Mouse (Mus musculus): Measurements from ENCODE around the gene Mettl5.

Gene Mettl5

DNA sequence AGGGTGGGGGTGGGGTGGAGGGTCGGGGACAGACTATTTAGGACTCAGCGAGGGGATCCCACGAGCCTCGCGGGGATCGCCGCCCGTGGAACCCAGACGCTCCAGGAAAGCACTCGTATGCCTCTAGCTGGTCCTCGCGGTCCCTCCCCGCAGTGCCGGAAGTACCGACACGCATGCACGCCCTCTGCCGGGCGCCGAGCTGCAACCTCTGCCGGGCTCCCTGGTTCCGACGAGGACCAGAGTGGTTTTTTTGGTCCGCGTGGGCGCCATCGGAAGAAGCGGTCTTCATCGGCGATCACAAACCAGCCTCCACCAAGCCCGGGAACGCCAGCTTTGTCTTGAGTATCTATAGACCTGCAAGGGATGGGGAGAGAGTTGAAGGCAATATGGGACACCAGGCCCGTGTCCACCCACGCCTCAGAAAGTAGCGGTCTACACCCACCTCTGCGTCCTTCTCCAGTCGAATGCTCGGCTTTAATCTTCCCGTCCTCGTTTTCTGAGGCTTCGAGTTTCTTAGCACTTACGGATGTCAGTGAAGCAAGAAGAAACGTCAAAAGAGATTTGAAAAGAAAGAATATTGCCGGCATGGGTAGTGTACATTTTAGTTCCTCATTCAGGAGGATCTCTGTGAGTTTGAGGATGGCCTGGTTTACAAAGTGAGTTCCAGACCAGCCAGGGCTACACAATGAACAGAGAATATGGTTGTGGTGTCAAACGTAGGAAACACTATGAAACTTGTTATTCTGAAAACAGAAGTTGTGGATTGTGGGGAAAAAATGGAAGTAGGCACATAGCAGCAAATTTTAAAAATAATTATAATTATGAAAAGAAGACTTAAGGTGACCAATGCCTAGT is at the start of gene Mettl5:
Gene Mettl5 (minus strand): TSS at position 165 of the 855 bp plus-strand sequence.
- CTCF ChIA-PET: no interaction called here

GRCm38 (mm10) chr2:69924943-69925342 is 39.5 kb upstream of the Mettl5 start:
- CTCF ChIA-PET: no interaction called here

- CTCF ChIA-PET: no interaction called here
These were observed 31.9 kb upstream of the Mettl5 start for GRCm38 (mm10) chr2:69917301-69917700.

DNA sequence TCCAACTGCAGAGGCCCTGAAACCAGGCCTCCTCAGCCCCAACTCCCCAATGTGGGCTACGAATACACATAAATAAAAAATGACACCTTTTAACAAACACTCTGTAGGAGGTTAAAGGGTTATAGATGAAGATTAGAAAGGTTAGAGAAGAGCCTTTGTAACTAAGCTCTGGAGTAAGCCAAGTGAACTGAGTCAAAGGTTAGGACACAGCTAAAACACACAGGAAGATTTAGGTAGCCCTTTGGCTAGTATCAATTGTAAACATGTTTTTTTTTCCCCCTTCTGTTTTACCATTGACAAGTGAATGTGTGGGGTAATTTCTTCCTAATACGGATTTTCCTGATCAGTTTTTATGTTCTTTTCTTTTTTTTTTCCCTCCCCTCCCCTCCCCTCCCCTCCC is 27.4 kb upstream of the Mettl5 start:
- CTCF ChIA-PET: no interaction called here

DNA sequence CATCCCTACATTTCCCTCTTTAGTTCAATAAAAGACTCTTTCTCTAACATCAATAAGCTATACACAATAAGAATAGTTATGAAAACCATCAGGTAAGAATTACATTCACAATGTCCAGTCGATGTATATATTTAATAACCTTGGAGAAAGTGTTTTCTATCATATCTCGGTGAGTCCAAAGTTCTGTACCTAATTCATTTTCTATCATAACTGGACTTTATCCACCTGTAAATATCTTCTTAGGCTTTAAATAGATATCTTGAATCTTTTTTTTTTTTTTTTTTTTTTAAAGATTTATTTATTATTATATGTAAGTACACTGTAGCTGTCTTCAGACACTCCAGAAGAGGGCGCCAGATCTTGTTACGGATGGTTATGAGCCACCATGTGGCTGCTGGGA is 22.0 kb upstream of the Mettl5 start:
- CTCF ChIA-PET: interaction anchor here (0.7 kb wide), 1 partner anchor 126 kb away, joined by 3 read pairs; no protein-coding TSS in a partner anchor

- CTCF ChIA-PET: no interaction called here
These were observed 18.1 kb upstream of the Mettl5 start for GRCm38 (mm10) chr2:69903541-69903940.

GRCm38 (mm10) chr2:69897618-69898575 is 12.5 kb upstream of the Mettl5 start:
- CTCF ChIA-PET: interaction anchor here (0.6 kb wide), 1 partner anchor 10 kb away, joined by 3 read pairs; no protein-coding TSS in a partner anchor

DNA sequence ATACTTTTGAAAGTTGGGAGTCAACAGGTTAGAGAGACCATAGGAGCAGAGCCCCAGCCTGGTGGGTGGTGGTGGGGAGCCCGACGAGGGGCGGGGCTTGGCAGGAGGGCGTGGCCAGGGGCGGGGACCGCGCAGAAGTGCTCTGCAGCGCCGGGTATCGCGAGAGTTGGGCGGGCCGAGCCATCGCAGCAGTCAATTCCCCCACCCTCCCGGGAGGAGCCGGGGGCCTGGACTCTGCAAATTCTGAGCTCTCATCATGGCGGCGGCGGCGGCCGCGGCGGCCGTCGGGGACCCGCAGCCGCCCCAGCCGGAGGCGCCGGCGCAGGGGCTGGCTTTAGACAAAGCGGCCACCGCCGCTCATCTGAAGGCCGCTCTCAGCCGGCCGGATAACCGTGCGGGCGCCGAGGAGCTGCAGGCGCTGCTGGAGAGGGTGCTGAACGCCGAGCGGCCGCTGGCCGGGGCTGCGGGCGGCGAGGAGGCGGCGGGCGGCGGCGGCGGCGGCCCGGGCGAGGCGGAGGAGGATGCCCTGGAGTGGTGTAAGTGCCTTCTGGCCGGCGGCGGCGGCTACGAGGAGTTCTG is 11.7 kb upstream of the Mettl5 start, which contains the start of gene Ubr3:
Gene Ubr3 (plus strand): TSS at position 208 of the 579 bp plus-strand sequence.
- CTCF ChIA-PET: no interaction called here

DNA sequence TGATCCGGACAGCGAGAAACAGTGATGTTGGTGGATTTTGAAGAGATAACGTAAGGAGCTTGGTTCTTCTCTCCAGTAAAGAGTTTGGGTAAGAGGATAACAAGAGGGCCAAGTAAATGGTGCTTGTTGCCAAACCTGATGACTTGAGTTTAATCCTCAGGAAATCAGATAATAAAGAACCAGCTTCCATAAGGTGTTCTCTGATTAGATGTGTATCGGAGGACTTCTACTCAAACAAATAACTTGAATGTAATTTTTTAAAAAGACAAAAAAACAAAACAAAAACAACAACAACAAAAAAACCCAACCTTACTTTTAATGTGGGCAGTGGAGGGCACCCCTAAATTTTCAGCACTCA is 10.8 kb upstream of the Mettl5 start:
- CTCF ChIA-PET: interaction anchor here (1.1 kb wide), 1 partner anchor 12 kb away, joined by 3 read pairs; no protein-coding TSS in a partner anchor

DNA sequence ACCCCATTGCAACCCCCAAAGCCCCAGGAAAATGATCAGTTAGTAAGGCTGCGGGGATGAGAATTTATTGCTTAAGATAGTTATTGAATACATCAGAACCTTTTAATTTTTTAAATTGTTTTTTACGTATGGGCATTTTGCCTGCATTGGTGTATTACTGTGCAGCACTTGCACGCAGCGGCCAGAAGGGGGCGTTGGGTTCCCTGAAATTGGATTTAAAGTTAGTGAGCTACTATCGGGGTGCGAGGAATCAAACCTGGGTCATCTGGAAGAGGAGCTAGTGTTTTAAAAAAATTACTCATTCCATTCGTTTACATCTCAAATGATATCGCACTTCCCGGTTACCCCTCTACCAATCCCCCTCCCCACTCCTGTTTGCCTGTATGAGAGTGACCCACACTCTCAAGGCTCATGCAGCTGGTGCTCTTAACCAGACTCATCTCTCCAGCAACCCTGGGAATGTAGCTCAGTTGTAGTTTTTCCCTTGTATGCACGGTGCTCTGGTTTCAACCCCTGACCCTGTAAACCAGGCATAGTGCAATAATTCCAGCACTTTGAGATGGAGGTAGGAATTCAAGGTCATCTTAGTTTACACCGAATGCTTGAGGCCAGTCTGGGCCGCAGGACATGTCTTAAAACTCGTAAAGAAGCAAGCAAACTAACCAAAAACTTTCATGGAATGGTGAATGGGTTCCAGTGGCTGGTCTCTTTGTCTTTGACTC is 10.2 kb upstream of the Mettl5 start:
- CTCF ChIA-PET: interaction anchor here (0.5 to 1.1 kb wide), 2 partner anchors 12 to 33 kb away, joined by 3 to 14 read pairs; no protein-coding TSS in a partner anchor

- CTCF ChIA-PET: no interaction called here
These were observed 8.5 kb upstream of the Mettl5 start for GRCm38 (mm10) chr2:69893891-69894290.

DNA sequence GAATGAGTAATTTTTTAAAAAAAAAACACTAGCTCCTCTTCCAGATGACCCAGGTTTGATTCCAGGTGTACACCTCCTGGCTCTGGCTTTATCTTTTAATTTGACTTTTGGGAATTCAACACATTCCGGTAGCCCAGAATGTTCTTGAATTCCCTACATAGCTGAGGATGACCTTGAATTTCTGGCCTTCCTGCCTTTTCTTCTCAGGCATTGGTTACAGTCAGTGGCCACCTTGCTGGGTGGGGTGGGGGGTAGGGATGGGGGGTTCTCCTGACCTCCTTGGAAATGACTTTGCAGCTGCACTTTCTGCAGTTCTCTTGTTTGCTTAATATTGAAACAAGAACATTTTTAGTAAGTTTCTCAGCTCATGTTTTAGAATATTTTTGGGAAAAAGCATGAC is 7.7 kb upstream of the Mettl5 start:
- CTCF ChIA-PET: no interaction called here

- CTCF ChIA-PET: no interaction called here
These were observed 5.4 kb upstream of the Mettl5 start for GRCm38 (mm10) chr2:69890843-69891242.

- CTCF ChIA-PET: no interaction called here
These were observed 3.5 kb upstream of the Mettl5 start for GRCm38 (mm10) chr2:69888957-69889356.

- CTCF ChIA-PET: no interaction called here
These were observed 365 bp downstream of the Mettl5 start for GRCm38 (mm10) chr2:69885050-69885449.

DNA sequence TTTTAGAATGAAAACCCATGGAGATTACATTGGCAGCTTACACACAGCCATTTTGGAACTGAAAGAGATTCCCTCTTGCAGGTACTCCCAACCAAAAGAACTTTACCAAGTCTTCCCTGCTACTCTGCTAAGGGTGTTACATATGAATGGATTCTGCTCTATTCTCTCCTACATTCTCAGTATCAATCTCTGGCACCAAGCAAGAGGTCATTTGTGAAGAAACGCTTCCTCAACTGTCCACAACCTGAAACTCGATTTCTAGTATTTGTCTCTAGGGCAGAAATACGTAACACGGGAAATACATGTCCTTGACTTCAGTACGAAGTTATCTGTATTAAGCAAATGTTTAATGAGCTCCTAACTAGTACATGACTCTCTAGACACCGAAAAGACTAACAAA is 834 bp downstream of the Mettl5 start:
- CTCF ChIA-PET: interaction anchor here (0.8 kb wide), 1 partner anchor 12 kb away, joined by 3 read pairs; no protein-coding TSS in a partner anchor

GRCm38 (mm10) chr2:69883990-69884391 is 1.4 kb downstream of the Mettl5 start:
- CTCF ChIA-PET: interaction anchor here (0.8 kb wide), 1 partner anchor 12 kb away, joined by 3 read pairs; no protein-coding TSS in a partner anchor

- CTCF ChIA-PET: interaction anchor here (0.7 kb wide), 1 partner anchor 33 kb away, joined by 14 read pairs; no protein-coding TSS in a partner anchor
These were observed 23.2 kb downstream of the Mettl5 start for GRCm38 (mm10) chr2:69862117-69862657.

- CTCF ChIA-PET: interaction anchor here (0.6 kb wide), 1 partner anchor 175 kb away, joined by 5 read pairs; no protein-coding TSS in a partner anchor
These were observed 23.8 kb downstream of the Mettl5 start, which contains the start of gene Ssb for GRCm38 (mm10) chr2:69861485-69862091. Ssb (plus strand) TSS chr2:69861562.

- CTCF ChIA-PET: interaction anchor here (0.6 kb wide), 1 partner anchor 176 kb away, joined by 5 read pairs; no protein-coding TSS in a partner anchor
These were observed 24.4 kb downstream of the Mettl5 start for GRCm38 (mm10) chr2:69860972-69861452.
